Mouse (Mus musculus) heart, postnatal 0 days (tissue): ENCODE results near the gene Mpp2.

ENCODE experiments used
- CTCF ChIP-seq: IDR thresholded peaks from 2 replicates; pipeline ENCODE4 v1.5.1; 2016; ENCODE audit warnings: antibody characterized with exemption, control low read depth, low read depth
- EP300 ChIP-seq: IDR thresholded peaks from 2 replicates; pipeline ENCODE4 v1.6.1; 2016; ENCODE audit warnings: antibody characterized with exemption, low read depth

- TF ChIP-seq CTCF, result no peak
- no peak for TF ChIP-seq EP300
Measured at GRCm38 (mm10) chr11:102084159-102084558, 4.2 kb downstream of the Mpp2 start.
